Mouse (Mus musculus) gastrocnemius, adult 18-20 months (tissue): ENCODE measurements around the gene Arpc4. TPM values are rescaled to one million over a fixed set of nuclear protein-coding genes. Genes with fewer than 3 reads are reported as not detected.
A peak's percentile ranks its signal among the peaks of the same experiment; 100 is the strongest.

Experiments
- DNase-seq: peaks from one replicate; pipeline ENCODE4 v3.0.0; 2021; ENCODE audit warnings: low spot score
- total RNA-seq, 2 experiments: library from RNA; stranded (reverse); gene quantifications; 2 replicates each; pipeline ENCODE4 v1.2.3; 2021

The Arpc4 gene
- total RNA-seq, 2 experiments from 2014 or later = 50.8 to 52.6 TPM

GRCm38 (mm10) chr6:113404649-113405448 is 26.9 kb downstream of the Arpc4 start:
- DNase-seq = no peak

- no peak for DNase-seq
Measured at GRCm38 (mm10) chr6:113405483-113405882, 27.6 kb downstream of the Arpc4 start.

GRCm38 (mm10) chr6:113406683-113407082 is 28.8 kb downstream of the Arpc4 start:
- no peak for DNase-seq

- DNase-seq = no peak
Measured at GRCm38 (mm10) chr6:113410001-113410400, 32.1 kb downstream of the Arpc4 start.

GRCm38 (mm10) chr6:113416416-113416815 is 38.5 kb downstream of the Arpc4 start:
- no peak for DNase-seq

GRCm38 (mm10) chr6:113418441-113419198 is 40.7 kb downstream of the Arpc4 start:
- DNase-seq = no peak

GRCm38 (mm10) chr6:113419199-113419587 is 41.3 kb downstream of the Arpc4 start, which contains the start of gene Rpusd3:
TSS of gene Rpusd3 (minus strand) at chr6:113419340.
- peak; percentile 99 for DNase-seq

- DNase-seq = no peak
Measured at GRCm38 (mm10) chr6:113423000-113423399, 45.1 kb downstream of the Arpc4 start.

GRCm38 (mm10) chr6:113424187-113424586 is 46.3 kb downstream of the Arpc4 start:
- DNase-seq = no peak

GRCm38 (mm10) chr6:113426696-113427095 is 48.8 kb downstream of the Arpc4 start:
- no peak for DNase-seq

- DNase-seq = no peak
Measured at GRCm38 (mm10) chr6:113427397-113427796, 49.5 kb downstream of the Arpc4 start.

GRCm38 (mm10) chr6:113428006-113428405 is 50.1 kb downstream of the Arpc4 start:
- no peak for DNase-seq

- no peak for DNase-seq
Measured at GRCm38 (mm10) chr6:113429965-113430364, 52.0 kb downstream of the Arpc4 start.

GRCm38 (mm10) chr6:113430846-113431245 is 52.9 kb downstream of the Arpc4 start:
- no peak for DNase-seq

GRCm38 (mm10) chr6:113431801-113432200 is 53.9 kb downstream of the Arpc4 start:
- DNase-seq = no peak

GRCm38 (mm10) chr6:113433661-113434060 is 55.7 kb downstream of the Arpc4 start:
- no peak for DNase-seq

- no peak for DNase-seq
Measured at GRCm38 (mm10) chr6:113434691-113435090, 56.8 kb downstream of the Arpc4 start.

- no peak for DNase-seq
Measured at GRCm38 (mm10) chr6:113435664-113436205, 57.8 kb downstream of the Arpc4 start, which contains the start of gene Cidec. TSS of gene Cidec (minus strand) at chr6:113435760.

GRCm38 (mm10) chr6:113437135-113437534 is 59.2 kb downstream of the Arpc4 start:
- no peak for DNase-seq

- DNase-seq = no peak
Measured at GRCm38 (mm10) chr6:113438721-113439430, 61.0 kb downstream of the Arpc4 start.
